Mouse (Mus musculus) macrophage (primary cell): ENCODE data around the gene Tmem214. TPM values are rescaled to one million over a fixed set of nuclear protein-coding genes. Genes with fewer than 3 reads are reported as not detected.
A peak's percentile ranks its signal among the peaks of the same experiment; 100 is the strongest.
"Not testable (repeated sequence)": the region's sequence is repeated elsewhere in the genome, so short reads cannot be mapped to it uniquely, and the experiment has no call there.

Experiments used
- H3K27ac ChIP-seq: fragments of 350-480 bp; formaldehyde crosslinking; 2 replicates; pipeline ENCODE4 v1.9.0; 2021
- H3K36me3 ChIP-seq: fragments of 350-480 bp; formaldehyde crosslinking; 2 replicates; pipeline ENCODE4 v1.9.0; 2021; ENCODE audit errors: inconsistent target
- H3K4me3 ChIP-seq: fragments of 350-480 bp; formaldehyde crosslinking; 2 replicates; pipeline ENCODE4 v1.9.0; 2021; ENCODE audit errors: inconsistent target
- H3K79me2 ChIP-seq: fragments of 350-480 bp; formaldehyde crosslinking; 2 replicates; pipeline ENCODE4 v1.9.0; 2021; ENCODE audit errors: inconsistent target
- WGBS: methylation state at CpG from one replicate; pipeline ENCODE4 v1.1.7; 2026; ENCODE audit warnings: inconsistent platforms; ENCODE audit not compliant: missing documents; 5-methylcytosine and 5-hydroxymethylcytosine counted together
- polyA plus RNA-seq: library from polyadenylated mRNA; stranded (reverse); fragments of 250-400 nt; gene quantifications from 3 replicates; pipeline ENCODE4 v1.2.4, GENCODE M21; 2018; ENCODE audit warnings: inconsistent platforms

The Tmem214 gene
- polyA plus RNA-seq, 1 experiment from 2014 or later, result 45.4 TPM

DNA sequence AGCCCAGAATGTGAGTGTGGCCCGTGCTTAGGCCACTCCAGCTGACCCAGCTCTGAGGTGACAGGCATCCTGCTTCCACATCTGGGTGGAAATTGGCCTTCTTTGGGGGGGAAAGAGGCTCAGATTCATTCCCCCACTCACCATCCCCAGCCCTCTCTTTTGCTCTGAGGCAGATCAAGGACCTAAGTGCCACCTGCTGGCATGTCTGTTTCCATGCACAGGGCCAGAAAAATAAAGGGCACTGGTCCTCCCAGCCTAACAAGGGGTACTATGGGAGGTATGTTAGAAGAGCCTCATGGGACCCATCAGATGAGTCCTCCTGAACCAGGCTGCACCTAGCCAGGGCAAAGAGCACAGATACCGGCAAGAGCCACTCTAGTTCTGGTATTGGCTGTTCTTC is 11.7 kb upstream of the Tmem214 start:
- Histone ChIP-seq H3K4me3 (no peak overlapping the region), H3K79me2 (no peaks in the 10 kb centered on the region), H3K36me3 (no peaks in the 10 kb centered on the region), H3K27ac (no peak overlapping the region)
- WGBS, result 90% methylated on average over 2 of the region's 2 CpGs

DNA sequence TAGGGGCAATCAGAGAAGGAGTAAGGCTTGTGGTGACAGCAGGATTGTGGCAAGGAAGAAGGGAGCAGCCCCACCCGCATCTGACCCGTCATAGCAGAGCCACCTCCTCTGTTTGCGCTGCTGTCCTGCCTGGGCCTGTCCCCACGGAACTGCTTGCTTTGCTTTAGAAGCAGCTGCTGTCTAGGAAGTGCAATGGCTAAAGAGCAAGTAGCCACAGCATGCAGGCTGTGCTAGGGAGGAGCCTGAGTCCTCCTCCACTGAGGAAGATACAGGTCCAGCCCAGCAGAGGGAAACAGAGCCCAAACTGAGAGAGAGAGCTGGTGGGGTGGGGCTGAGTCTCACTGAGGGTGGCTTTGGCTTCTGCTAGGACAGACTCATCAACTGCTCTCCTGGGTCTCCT is 4.0 kb upstream of the Tmem214 start:
- H3K36me3 ChIP-seq, result no peaks in the 10 kb centered on the region
- no peak overlapping the region for H3K4me3 ChIP-seq
- H3K27ac ChIP-seq, result no peak overlapping the region
- H3K79me2 ChIP-seq, result no peaks in the 10 kb centered on the region
- 72% methylated on average over 4 of the region's 4 CpGs for WGBS

DNA sequence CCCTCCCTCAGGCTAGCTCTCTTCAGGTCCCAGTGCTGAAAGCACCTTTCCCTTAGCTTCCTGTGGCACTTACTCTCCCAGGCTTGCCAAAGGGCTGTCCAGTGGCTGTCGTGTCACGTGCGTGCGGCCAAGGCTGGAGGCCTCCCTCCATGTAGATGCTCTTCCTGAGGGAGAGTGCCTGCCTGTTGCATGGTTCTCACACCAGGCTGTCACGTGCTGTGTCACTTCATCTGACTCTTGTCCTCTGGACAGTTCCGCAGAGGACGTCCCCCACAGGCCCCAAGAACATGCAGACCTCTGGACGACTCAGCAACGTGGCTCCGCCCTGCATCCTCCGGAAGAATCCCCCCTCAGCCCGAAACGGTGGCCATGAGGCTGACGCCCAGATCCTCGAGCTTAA is 3.5 kb upstream of the Tmem214 start:
- Histone ChIP-seq H3K79me2 (no peaks in the 10 kb centered on the region), H3K4me3 (no peak overlapping the region), H3K36me3 (no peaks in the 10 kb centered on the region), H3K27ac (no peak overlapping the region)
- 95% methylated on average over 15 of the region's 15 CpGs for WGBS

DNA sequence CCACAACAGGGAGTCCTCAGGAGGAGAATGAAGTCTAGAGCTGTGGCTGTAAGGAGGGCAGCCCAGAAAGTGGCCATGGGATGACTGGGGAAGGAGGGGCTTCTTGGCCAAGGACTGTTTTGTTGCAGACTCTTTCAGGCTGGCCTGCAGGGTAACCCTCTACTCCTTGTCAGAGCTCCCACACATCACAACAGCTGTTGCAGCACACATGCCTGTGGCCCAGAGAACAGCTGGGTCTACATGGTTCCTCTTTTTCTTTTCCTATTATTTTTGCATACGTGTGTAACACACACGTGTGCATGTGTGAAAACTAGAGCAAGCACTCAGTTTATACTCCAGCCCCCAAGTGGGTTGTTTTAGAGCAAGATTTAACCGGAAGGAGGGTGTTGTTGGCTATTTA is 941 bp upstream of the Tmem214 start:
- 33% methylated on average over 3 of the region's 3 CpGs for whole genome bisulfite sequencing
- H3K79me2 ChIP-seq, result peaks cover 12% of the 10 kb centered on the region
- H3K27ac ChIP-seq, result no peak overlapping the region
- H3K4me3 ChIP-seq, result no peak overlapping the region
- no peaks in the 10 kb centered on the region; the same call in 1 of the 2 replicates for H3K36me3 ChIP-seq

DNA sequence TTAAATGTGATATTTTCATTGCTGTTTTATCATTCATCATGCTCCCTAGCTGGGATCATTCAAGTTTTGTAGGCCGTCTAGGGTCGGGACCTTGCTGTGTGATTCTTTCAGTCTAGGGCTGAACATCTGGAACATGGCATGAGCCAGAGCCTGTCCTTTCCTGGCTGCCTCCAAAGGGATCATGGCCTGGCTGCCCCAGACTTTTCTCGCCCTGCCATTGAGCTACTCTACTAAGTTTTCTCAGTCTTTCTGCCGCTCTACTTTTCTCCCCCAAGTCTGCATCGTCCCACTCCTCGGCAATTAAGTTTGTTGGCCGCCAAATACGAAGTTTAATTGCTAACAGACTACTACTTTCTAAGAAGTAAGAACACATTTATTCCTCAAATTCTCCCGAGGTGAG is 1.2 kb downstream of the Tmem214 start:
- Histone ChIP-seq H3K27ac (no peak overlapping the region), H3K36me3 (peaks cover 21% of the 10 kb centered on the region; the same call in 1 of the 2 replicates), H3K79me2 (peaks cover 12% of the 10 kb centered on the region), H3K4me3 (no peak overlapping the region)
- 33% methylated on average over 9 of the region's 9 CpGs for WGBS

DNA sequence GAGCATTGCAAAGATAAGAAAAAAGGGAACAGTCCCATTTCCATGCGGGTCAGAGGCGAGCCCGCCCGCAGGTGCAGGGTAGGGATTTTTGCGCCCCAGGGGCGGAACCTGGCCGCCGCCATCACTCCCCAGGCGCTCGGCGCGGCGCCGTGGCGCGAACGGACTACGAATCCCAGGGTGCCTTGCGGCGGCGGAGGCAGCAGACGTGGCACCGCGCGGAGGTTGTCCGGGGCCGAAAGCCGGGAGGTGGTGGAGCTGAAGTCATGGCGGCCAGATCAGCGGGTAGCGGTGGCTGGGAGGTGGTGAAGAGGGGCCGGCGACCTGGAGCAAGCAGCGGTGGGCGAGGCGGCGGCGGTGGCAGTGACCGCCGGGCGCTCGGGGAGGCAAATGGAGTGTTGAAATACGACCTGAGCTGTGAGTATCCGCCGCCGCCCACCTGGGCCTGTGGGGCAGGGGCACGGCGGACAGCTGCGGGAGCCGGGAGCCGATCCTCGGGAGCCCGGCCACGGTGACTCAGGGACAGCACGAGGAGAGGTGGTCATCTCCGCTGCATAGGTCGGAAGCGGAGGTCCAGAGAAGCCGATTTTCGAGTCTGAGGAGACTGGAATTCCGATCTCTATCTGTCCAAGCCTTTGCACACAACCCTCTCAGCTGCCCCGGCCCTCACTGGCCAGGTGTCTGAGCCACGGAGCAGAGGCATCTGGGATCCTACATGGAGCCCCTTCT is 1.8 kb downstream of the Tmem214 start:
- 1% methylated on average over 56 of the region's 63 CpGs for WGBS
- H3K27ac ChIP-seq, result peak overlapping the region; percentile 41
- H3K79me2 ChIP-seq, result peaks cover 12% of the 10 kb centered on the region
- peak overlapping the region; percentile 85 for H3K4me3 ChIP-seq
- peaks cover 27% of the 10 kb centered on the region for H3K36me3 ChIP-seq

DNA sequence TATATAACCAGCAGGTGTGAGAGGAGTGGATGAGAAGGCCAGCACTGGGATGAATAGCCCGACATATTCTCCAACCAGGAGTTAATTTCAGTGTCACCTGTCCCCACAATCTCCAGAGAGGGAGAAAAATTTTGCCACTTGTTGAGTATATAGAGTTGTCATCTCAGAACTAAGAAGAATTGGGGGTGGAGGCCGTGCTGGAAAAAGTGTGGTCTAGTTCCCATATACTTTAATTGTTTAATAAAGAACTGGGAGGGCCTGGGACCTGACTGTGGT is 2.3 kb downstream of the Tmem214 start:
- 21% methylated on average over 2 of the region's 2 CpGs for WGBS
- Histone ChIP-seq H3K4me3 (peak overlapping the region; percentile 85), H3K27ac (peak overlapping the region; percentile 41), H3K36me3 (peaks cover 32% of the 10 kb centered on the region), H3K79me2 (peaks cover 12% of the 10 kb centered on the region)

DNA sequence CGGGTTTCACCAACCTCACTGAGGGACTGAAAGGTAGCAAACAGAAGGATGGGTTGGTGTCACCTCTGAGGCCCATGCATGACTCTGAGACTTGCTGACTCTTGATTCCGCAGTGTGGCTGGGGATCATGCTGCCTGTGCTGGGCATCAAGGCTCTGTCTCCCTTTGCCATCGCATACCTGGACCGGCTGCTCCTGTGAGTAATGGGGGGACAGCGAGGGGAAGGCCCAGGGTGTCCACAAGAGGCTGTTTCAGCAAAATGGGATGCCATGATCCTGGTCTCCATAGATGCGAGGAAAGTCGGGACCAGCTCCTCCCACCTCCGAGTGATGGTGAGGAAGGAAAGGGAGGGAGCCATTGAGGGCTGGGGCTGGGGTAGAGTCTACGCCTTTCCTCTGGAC is 4.8 kb downstream of the Tmem214 start:
- H3K4me3 ChIP-seq, result no peak overlapping the region
- H3K79me2 ChIP-seq, result peaks cover 12% of the 10 kb centered on the region
- 97% methylated on average over 9 of the region's 9 CpGs for WGBS
- H3K27ac ChIP-seq, result no peak overlapping the region
- H3K36me3 ChIP-seq, result peaks cover 56% of the 10 kb centered on the region

DNA sequence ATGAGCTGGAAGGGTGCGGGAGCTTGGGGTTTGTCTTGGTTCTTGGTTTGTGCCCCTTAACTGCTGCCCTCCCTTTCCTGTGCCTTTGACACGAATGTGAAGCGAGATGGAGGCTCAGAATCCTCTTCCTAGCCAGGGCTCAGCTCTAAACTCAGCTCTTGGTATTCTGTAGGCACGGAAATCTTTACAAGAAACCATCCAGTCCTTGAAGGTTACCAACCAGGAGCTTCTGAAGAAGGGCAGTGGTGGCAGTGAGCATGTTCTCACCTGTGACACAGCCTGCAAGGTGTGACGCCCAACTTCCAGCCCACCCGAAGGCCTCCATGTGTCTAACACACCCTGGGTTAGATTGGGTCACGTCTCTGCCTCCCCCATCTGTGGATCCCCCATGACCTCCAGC is 6.6 kb downstream of the Tmem214 start:
- H3K4me3 ChIP-seq, result no peak overlapping the region
- H3K27ac ChIP-seq, result no peak overlapping the region
- 98% methylated on average over 7 of the region's 7 CpGs for whole genome bisulfite sequencing
- H3K36me3 ChIP-seq, result peaks cover 56% of the 10 kb centered on the region
- H3K79me2 ChIP-seq, result peaks cover 12% of the 10 kb centered on the region

DNA sequence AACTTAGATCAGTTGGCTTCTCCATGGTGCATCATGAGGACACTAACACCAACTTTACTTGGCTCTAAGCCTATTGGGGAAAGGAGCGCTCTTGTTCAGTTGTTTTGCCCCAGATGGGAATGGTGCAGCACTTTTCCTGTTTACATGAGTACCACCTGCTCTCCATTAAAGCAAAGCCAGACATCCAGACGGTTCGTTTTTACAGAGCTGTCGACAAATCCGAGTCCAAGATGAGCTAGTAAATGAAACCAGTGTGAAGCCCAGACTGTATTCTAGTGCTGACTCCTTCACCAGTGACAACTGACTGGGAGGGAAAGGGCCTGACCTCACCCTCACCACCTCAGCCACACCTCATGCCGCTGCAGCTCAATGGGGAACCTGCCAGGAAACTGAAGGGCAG is 10.8 kb downstream of the Tmem214 start:
- Histone ChIP-seq H3K4me3 (no peak overlapping the region), H3K36me3 (peaks cover 39% of the 10 kb centered on the region), H3K27ac (no peak overlapping the region), H3K79me2 (no peaks in the 10 kb centered on the region)
- WGBS, result 88% methylated on average over 6 of the region's 6 CpGs

DNA sequence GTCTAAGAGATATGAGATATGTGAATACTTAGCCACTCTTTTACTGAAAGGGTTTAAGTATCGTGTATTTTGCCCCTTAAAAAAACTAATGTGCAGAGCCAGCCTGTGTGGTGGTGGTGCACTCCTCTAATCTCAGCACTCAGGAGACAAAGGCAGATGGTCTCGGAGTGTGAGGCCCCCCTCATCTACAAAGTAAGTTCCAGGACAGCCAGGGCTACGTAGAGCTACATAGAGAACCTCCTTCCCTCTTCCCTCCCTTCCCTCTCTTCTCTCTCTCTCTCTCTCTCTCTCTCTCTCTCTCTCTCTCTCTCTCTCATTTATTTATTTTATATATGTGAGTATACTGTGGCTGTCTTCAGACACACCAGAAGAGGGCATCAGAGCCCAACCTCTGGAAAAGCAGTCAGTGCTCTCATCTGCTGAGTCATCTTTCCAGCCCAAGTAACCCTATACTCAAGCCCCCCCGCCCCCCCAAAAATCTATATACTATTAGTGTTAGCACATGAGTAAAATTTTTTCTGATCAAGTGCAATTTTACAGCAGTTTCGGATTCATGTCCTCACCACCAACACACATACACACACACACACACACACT is 11.6 kb downstream of the Tmem214 start:
- Histone ChIP-seq H3K27ac (no peak overlapping the region), H3K4me3 (no peak overlapping the region), H3K79me2 (no peaks in the 10 kb centered on the region), H3K36me3 (peaks cover 31% of the 10 kb centered on the region)
- WGBS, result 93% methylated on average over 5 of the region's 5 CpGs

DNA sequence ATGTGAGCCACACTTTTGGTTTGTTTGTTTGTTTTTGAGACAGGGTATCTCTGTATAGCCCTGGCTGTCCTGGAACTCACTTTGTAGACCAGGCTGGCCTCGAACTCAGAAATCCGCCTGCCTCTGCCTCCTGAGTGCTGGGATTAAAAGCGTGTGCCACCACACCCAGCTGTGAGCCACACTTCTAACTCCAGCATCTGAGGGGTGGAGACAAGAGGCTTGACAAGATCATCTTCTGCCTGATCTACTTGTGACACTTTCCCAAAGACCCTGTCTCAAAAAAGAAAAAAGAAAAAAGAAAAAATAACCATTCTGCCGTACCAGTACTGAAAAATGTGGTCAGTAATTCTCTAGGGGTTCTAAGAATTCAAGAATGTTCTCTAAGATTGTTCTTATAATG is 14.0 kb downstream of the Tmem214 start:
- H3K79me2 ChIP-seq, H3K4me3 ChIP-seq, H3K27ac ChIP-seq, H3K36me3 ChIP-seq: not testable (repeated sequence)
- WGBS, result 90% methylated on average over 3 of the region's 4 CpGs

DNA sequence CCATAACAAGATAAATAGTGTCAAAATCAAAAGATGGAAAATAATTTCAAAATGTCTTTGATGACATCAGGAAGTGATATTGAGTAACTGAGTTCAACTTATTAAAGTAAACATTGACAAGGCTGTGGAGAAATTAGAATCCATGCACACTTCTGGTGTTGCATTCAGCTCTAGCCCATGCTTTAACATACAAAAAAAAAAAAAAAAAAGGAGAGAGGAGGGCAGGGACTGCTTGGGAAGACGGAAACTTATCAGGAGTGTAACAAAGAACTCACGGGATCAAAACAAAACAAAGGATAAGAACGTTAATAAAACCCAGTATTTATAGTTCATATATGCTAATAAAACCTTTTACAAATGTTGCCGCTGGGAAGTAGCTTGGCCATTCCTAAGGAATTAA is 18.4 kb downstream of the Tmem214 start:
- H3K79me2 ChIP-seq, result no peaks in the 10 kb centered on the region
- H3K27ac ChIP-seq, result no peak overlapping the region
- H3K36me3 ChIP-seq, result no peaks in the 10 kb centered on the region
- H3K4me3 ChIP-seq, result no peak overlapping the region
- WGBS, result 86% methylated on average over 4 of the region's 4 CpGs

DNA sequence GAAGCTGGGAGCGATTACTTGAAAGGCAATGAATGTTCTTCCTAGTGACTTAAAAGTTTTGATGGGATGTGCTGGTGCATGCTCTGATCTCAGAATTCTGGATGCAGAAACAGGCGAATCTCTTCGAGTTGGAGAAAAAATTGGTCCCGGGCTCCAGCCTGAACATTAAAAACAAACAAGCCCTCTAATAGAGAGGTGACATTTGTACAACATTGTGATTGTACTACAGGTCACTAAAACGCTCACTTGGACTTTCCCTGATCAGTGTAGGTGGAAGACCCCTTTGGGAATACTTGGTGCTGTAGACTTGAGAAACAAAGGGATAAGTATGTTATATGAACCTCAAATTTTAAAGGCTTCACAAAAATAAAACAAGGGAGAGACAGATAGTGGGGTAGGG is 18.9 kb downstream of the Tmem214 start:
- Histone ChIP-seq H3K4me3 (peak overlapping the region; percentile 69), H3K27ac (no peak overlapping the region), H3K36me3 (no peaks in the 10 kb centered on the region), H3K79me2 (no peaks in the 10 kb centered on the region)
- WGBS, result 24% methylated on average over 5 of the region's 5 CpGs

DNA sequence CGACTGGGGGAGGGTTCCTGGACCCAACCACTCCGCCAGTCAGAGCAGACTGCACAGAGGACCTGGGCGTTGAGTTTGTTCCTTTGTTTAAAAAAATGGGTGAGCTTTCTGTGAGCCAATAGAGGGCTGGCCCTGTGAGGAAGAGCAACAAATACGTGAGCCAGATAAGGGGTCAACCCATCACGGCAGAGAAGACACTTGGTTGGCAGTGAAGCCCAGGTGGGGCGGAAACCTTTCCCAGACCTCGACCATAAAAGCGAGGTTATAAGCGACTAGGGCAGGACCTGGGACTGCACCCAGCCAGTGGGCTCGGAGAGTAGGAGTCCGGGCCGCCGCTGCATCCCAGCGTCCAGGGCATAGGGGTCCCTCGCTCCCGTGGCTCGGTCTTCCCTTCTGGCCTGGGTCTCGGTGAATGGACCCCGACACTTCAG is 19.5 kb downstream of the Tmem214 start:
- 0 out of 2 replicates have a peak, but pooled peaks cover 5% of the 10 kb centered on the region for H3K36me3 ChIP-seq
- peak overlapping the region; percentile 69 for H3K4me3 ChIP-seq
- H3K27ac ChIP-seq, result peak overlapping the region; percentile 17; the same call in 1 of the 2 replicates
- no peaks in the 10 kb centered on the region for H3K79me2 ChIP-seq
- WGBS, result 2% methylated on average over 19 of the region's 19 CpGs
